Mouse (Mus musculus) testis, adult 2 months (tissue): ENCODE measurements around the gene Vmn2r23. TPM values are rescaled to one million over a fixed set of nuclear protein-coding genes. Genes with fewer than 3 reads are reported as not detected.
"Not testable (repeated sequence)": the region's sequence is repeated elsewhere in the genome, so short reads cannot be mapped to it uniquely, and the experiment has no call there.

ENCODE experiments used
- H3K27ac ChIP-seq: fragments of 200-500 bp; 2 replicates; pipeline ENCODE4 v1.5.1; 2012; ENCODE audit warnings: low read depth, low read length; ENCODE audit not compliant: control insufficient read depth, insufficient read depth
- H3K27me3 ChIP-seq: fragments of 200-500 bp; 2 replicates; pipeline ENCODE4 v1.6.1; 2012; ENCODE audit warnings: mild to moderate bottlenecking, low read length, moderate library complexity; ENCODE audit not compliant: control insufficient read depth, insufficient read depth
- H3K36me3 ChIP-seq: fragments of 200-500 bp; 2 replicates; pipeline ENCODE4 v1.6.1; 2012; ENCODE audit warnings: mild to moderate bottlenecking, low read length; ENCODE audit not compliant: control insufficient read depth, insufficient read depth
- H3K4me1 ChIP-seq: fragments of 200-500 bp; 2 replicates; pipeline ENCODE4 v1.6.1; 2012; ENCODE audit warnings: low read length; ENCODE audit not compliant: control insufficient read depth, insufficient read depth
- H3K4me3 ChIP-seq: fragments of 200-500 bp; 2 replicates; pipeline ENCODE4 v1.5.1; 2012; ENCODE audit warnings: low read depth, mild to moderate bottlenecking, low read length, moderate library complexity, mixed read lengths; ENCODE audit not compliant: control insufficient read depth
- CTCF ChIP-seq: fragments of 200-500 bp; IDR thresholded peaks from 2 replicates; pipeline ENCODE4 v1.5.1; 2012; ENCODE audit warnings: low read depth, mild to moderate bottlenecking, inconsistent platforms, low read length, moderate library complexity; ENCODE audit not compliant: control insufficient read depth, insufficient read depth, insufficient replicate concordance
- POLR2A ChIP-seq: fragments of 200-500 bp; IDR thresholded peaks from 2 replicates; pipeline ENCODE4 v1.6.1; 2012; ENCODE audit warnings: low read depth, mild to moderate bottlenecking, inconsistent platforms, low read length, moderate library complexity; ENCODE audit not compliant: control insufficient read depth
- polyA plus RNA-seq: library from polyadenylated mRNA; depleted of rRNA; stranded (reverse); fragments of >200 nt; gene quantifications from 2 replicates; pipeline ENCODE4 v1.2.3, GENCODE M21; 2012; rRNA removed

The Vmn2r23 gene
- not detected in 2 replicates for polyA plus RNA-seq

- H3K4me3 ChIP-seq, result no peak within 1 kb of the TSS
- no peak for TF ChIP-seq CTCF
- no peak for TF ChIP-seq POLR2A
- H3K27me3 ChIP-seq, result no peaks in the 10 kb centered on the region
- H3K36me3 ChIP-seq, result no peaks in the 10 kb centered on the region
- H3K4me1 ChIP-seq, result no peaks in the 10 kb centered on the region
- no peak within 1 kb of the TSS for H3K27ac ChIP-seq
Measured at GRCm38 (mm10) chr6:123702370-123702769, at the start of gene Vmn2r23. Gene Vmn2r23, plus strand, starts transcription at chr6:123702670.

GRCm38 (mm10) chr6:123657040-123657439 is 45.4 kb upstream of the Vmn2r23 start:
- Histone ChIP-seq H3K4me1 (no peaks in the 10 kb centered on the region), H3K27me3 (no peaks in the 10 kb centered on the region), H3K27ac (no peak overlapping the region), H3K36me3 (no peaks in the 10 kb centered on the region), H3K4me3 (no peak overlapping the region)
- TF ChIP-seq POLR2A, result no peak
- no peak for TF ChIP-seq CTCF

DNA sequence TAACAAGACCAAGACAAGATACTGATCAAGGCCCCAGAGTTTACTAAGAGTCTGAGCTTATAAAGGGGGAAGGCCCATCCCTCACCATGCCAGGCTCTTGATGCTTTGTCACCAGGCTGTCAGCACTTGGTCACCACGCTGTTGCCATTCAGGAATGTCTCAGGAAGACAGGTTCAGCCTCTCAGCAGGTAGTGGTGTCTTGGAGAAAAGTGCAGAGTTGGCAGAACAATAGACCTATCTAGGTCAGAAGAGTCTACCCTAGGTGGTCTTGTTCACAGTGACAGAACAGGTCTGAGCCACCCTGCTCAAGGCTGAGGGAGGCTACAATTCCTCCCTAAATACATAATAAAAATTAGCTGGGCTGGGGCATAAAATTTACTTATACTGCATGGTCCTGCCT is 5.8 kb upstream of the Vmn2r23 start:
- H3K27me3 ChIP-seq, H3K27ac ChIP-seq, H3K4me1 ChIP-seq, H3K4me3 ChIP-seq, H3K36me3 ChIP-seq: not testable (repeated sequence)

DNA sequence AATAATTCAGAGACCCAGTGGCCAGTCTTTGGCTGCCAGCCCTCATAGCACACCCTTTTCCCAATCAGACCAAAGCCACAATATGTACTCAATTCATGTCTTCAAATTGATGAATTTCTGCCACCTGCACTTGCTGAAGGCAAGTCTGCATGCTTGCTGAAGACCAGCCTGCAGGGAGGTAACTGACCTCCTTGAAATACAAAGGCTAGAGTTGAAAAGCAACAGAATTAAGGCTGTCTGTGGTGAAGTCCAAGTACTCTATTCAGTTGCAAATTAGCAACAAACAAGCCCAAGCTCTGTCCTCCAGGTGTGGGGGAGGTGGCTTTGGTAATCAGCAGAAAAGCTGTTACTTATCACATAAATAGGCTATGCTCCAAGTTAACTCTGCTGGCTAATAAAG is 5.3 kb upstream of the Vmn2r23 start:
- no peaks in the 10 kb centered on the region for H3K27me3 ChIP-seq
- H3K36me3 ChIP-seq, result no peaks in the 10 kb centered on the region
- H3K27ac ChIP-seq, result no peak overlapping the region
- H3K4me1 ChIP-seq, result no peaks in the 10 kb centered on the region
- H3K4me3 ChIP-seq, result no peak overlapping the region
- no peak for TF ChIP-seq POLR2A
- TF ChIP-seq CTCF, result no peak

DNA sequence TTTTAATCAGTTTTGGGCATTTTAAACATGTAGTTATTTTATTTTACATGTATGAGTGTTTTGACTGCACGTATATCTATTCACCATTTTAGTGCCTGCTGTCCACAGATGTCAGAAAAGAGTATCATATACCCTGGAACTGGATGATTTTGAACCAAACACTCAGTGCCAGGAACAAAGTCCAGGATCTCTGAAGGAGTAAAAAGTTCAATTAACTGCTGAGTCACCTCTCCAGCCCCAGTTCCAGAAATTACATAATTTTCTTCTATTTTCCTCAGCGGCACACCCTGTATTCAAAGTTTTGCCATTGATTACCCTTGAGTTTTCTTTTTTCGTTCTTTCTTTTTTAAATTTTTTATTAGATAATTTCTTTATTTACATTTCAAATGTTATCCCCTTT is 67.6 kb downstream of the Vmn2r23 start:
- Histone ChIP-seq H3K4me3 (no peak overlapping the region), H3K36me3 (no peaks in the 10 kb centered on the region), H3K27ac (no peak overlapping the region), H3K4me1 (no peaks in the 10 kb centered on the region), H3K27me3 (no peaks in the 10 kb centered on the region)
- TF ChIP-seq POLR2A (no peak), CTCF (no peak)

DNA sequence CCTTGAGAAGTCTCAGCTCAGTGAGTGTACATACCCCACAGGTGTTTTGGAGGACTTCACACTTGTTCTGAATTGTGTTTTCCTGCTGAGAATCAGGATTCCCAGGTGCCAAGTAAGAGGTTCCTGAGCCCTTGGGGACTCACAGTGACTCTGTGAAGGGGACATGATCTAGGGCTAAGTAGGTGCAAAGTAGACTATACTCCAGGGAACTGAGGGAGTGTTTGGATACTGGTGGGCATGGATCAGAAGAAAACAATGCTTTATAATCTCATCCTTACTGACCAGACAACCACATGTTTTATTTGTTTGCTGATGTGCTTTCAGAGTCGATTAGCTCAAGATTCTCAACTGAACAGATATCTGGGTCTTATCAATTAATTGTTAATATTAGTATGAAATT is 76.1 kb downstream of the Vmn2r23 start, which contains the start of gene Vmn2r24:
Vmn2r24 (plus strand) TSS at position 301 of the 400 bp plus-strand sequence.
- Histone ChIP-seq H3K4me1 (no peaks in the 10 kb centered on the region), H3K27me3 (no peaks in the 10 kb centered on the region), H3K27ac (no peak within 1 kb of the TSS), H3K36me3 (no peaks in the 10 kb centered on the region), H3K4me3 (no peak within 1 kb of the TSS)
- TF ChIP-seq CTCF (no peak), POLR2A (no peak)

GRCm38 (mm10) chr6:123784857-123785256 is 82.4 kb downstream of the Vmn2r23 start:
- no peaks in the 10 kb centered on the region for H3K36me3 ChIP-seq
- TF ChIP-seq POLR2A, result no peak
- no peak for TF ChIP-seq CTCF
- H3K4me1 ChIP-seq, result no peaks in the 10 kb centered on the region
- no peaks in the 10 kb centered on the region for H3K27me3 ChIP-seq
- no peak overlapping the region for H3K4me3 ChIP-seq
- no peak overlapping the region for H3K27ac ChIP-seq

GRCm38 (mm10) chr6:123793746-123794145 is 91.3 kb downstream of the Vmn2r23 start:
- H3K36me3 ChIP-seq, result no peaks in the 10 kb centered on the region
- no peak overlapping the region for H3K4me3 ChIP-seq
- H3K4me1 ChIP-seq, result no peaks in the 10 kb centered on the region
- no peaks in the 10 kb centered on the region for H3K27me3 ChIP-seq
- no peak overlapping the region for H3K27ac ChIP-seq
- TF ChIP-seq CTCF (peak; percentile 40; the same call in 1 of the 2 replicates), POLR2A (no peak)

Other genes with a start within 250 kb of the Vmn2r23 start
- not detected in 2 replicates for gene Vmn2r21, start 169.3 kb upstream of the Vmn2r23 start, polyA plus RNA-seq
- gene Vmn2r22, start 51.9 kb upstream of the Vmn2r23 start, polyA plus RNA-seq, result not detected in 2 replicates
- gene Vmn2r24, start 76.2 kb downstream of the Vmn2r23 start, polyA plus RNA-seq, result not detected in 2 replicates
- not detected in 2 replicates for gene Vmn2r25, start 150.8 kb downstream of the Vmn2r23 start, polyA plus RNA-seq